ENCODE assay signal across 20 mouse cellular contexts in genomic region chr5:124393726-124394125, GRCm38 (mm10). TPM values are rescaled to one million over a fixed set of nuclear protein-coding genes. Genes with fewer than 3 reads are reported as not detected.
DNase-seq lines count a peak whose midpoint lies in the region; ATAC-seq and TF ChIP-seq lines count a peak whose summit lies in the region.
"Had no signal": no experiment of that assay in that cellular context is flagged by ENCODE, and none has a peak within 500 bp of the region (broad histone marks: within the 10 kb centered on the region; RNA-seq: fewer than 3 reads in every experiment).

No protein-coding gene starts in this region.

- no peak overlapping the region for H3K4me2 ChIP-seq in heart, embryonic 11.5 days
- H3K4me2 ChIP-seq: embryonic facial prominence, embryonic 13.5 days; hindbrain, embryonic 13.5 days had no signal

- H3K27me3 ChIP-seq in heart, embryonic 11.5 days (ENCODE audit: control insufficient read depth, insufficient read depth, low read length), result no peaks in the 10 kb centered on the region
- H3K27me3 ChIP-seq: embryonic facial prominence, embryonic 13.5 days; hindbrain, embryonic 13.5 days had no signal

- ATAC-seq in neutrophil, adult 5-6 weeks (ENCODE audit: extremely low read depth, insufficient number of reproducible peaks, low FRiP score, poor library complexity, severe bottlenecking), result peak; percentile 89
- no peak for ATAC-seq in heart, embryonic 11.5 days (replicated peaks; ENCODE audit: insufficient number of reproducible peaks, low FRiP score, low TSS enrichment)
- ATAC-seq: forebrain, embryonic 14.5 days; intestine, embryonic 16.5 days had no signal

- peak; percentile 87 for DNase-seq in 416B (ENCODE audit: low read depth)
- DNase-seq in induced T-regulatory cell, adult 2 months (ENCODE audit: low read depth), result peak; percentile 68
- DNase-seq in spleen, adult 12 weeks (ENCODE audit: low spot score), result no peak
- DNase-seq: adrenal gland, adult 8-10 months; adrenal gland, postnatal 36 days; cerebellum, adult 11 months; cerebellum, adult 8-10 months; cerebellum, postnatal 25 days; gastrocnemius, adult 2 months; gastrocnemius, postnatal 25 days; heart, adult 11 months; heart, postnatal 10 days; heart, postnatal 4 days had no signal

- H3K9me3 ChIP-seq in heart, embryonic 11.5 days (replicated peaks; ENCODE audit: control insufficient read depth, low read length), result no peaks in the 10 kb centered on the region
- H3K9me3 ChIP-seq: embryonic facial prominence, embryonic 13.5 days; hindbrain, embryonic 13.5 days had no signal

- H3K9ac ChIP-seq in heart, embryonic 11.5 days (ENCODE audit: low read depth, low read length), result no peak overlapping the region
- H3K9ac ChIP-seq: embryonic facial prominence, embryonic 13.5 days; hindbrain, embryonic 13.5 days had no signal

- H3K27ac ChIP-seq in bone marrow macrophage, adult 2 months (ENCODE audit: insufficient read depth, low read depth, low read length), result peak overlapping the region; percentile 15; the same call in 1 of the 2 replicates
- H3K27ac ChIP-seq in heart, embryonic 11.5 days (ENCODE audit: low read depth, low read length), result no peak overlapping the region
- H3K27ac ChIP-seq: embryonic facial prominence, embryonic 13.5 days; gastrocnemius, adult 2 months; hindbrain, embryonic 13.5 days had no signal

- TF ChIP-seq CTCF in bone marrow macrophage, adult 2 months (IDR thresholded peaks at IDR 0.05; ENCODE audit: low read depth, low read length), result no peak

- peaks cover 16% of the 10 kb centered on the region for H3K36me3 ChIP-seq in heart, embryonic 11.5 days (ENCODE audit: control insufficient read depth, insufficient read depth, low read length)

- 84% methylated on average over 7 of the region's 7 CpGs for WGBS in heart, embryonic 11.5 days (ENCODE audit: insufficient replicate concordance)

- peaks cover 3% of the 10 kb centered on the region; the same call in 1 of the 2 replicates for H3K4me1 ChIP-seq in bone marrow macrophage, adult 2 months (ENCODE audit: control insufficient read depth, insufficient read depth, low read length)
- no peaks in the 10 kb centered on the region for H3K4me1 ChIP-seq in heart, embryonic 11.5 days (ENCODE audit: control insufficient read depth, insufficient read depth, low read length)
- H3K4me1 ChIP-seq: hindbrain, embryonic 13.5 days had no signal

- no peak for TF ChIP-seq POLR2A in bone marrow macrophage, adult 2 months (IDR thresholded peaks at IDR 0.05; ENCODE audit: borderline replicate concordance, low read depth, low read length)

- H3K4me3 ChIP-seq in bone marrow macrophage, adult 2 months (ENCODE audit: insufficient read depth, low read length), result no peak overlapping the region
- no peak overlapping the region for H3K4me3 ChIP-seq in heart, embryonic 11.5 days (ENCODE audit: low read depth, low read length)
- H3K4me3 ChIP-seq: embryonic facial prominence, embryonic 13.5 days; gastrocnemius, adult 2 months; hindbrain, embryonic 13.5 days had no signal

RNA-seq across cellular contexts. Expression of gene Cdk2ap1, which starts 30.8 kb away (rescaled TPM):
- 88.0 and 92.2 TPM in 2 replicates for polyA plus RNA-seq in bone marrow macrophage, adult 2 months (2012; ENCODE audit: insufficient read depth, insufficient read length, missing spikeins)
- total RNA-seq in neutrophil, adult 5-6 weeks (2017), result 78.1 and 86.2 TPM in 2 replicates
- 94.3 and 96.8 TPM in 2 replicates for polyA plus RNA-seq in heart, embryonic 11.5 days (2014; fragmentation: Nextera tagmentation; extraction: Ambion mirVana)

RNA-seq across cellular contexts. Expression of gene Sbno1, which starts 32.1 kb away (rescaled TPM):
- 57.5 and 59.2 TPM in 2 replicates for polyA plus RNA-seq in bone marrow macrophage, adult 2 months (2012; ENCODE audit: insufficient read depth, insufficient read length, missing spikeins)
- 306 and 307 TPM in 2 replicates for total RNA-seq in neutrophil, adult 5-6 weeks (2017)
- polyA plus RNA-seq in heart, embryonic 11.5 days (2014; fragmentation: Nextera tagmentation; extraction: Ambion mirVana), result 59.9 and 81.6 TPM in 2 replicates

RNA-seq across cellular contexts. Expression of gene Kmt5a, which starts 46.0 kb away (rescaled TPM):
- 49.2 and 58.6 TPM in 2 replicates for polyA plus RNA-seq in bone marrow macrophage, adult 2 months (2012; ENCODE audit: insufficient read depth, insufficient read length, missing spikeins)
- total RNA-seq in neutrophil, adult 5-6 weeks (2017), result 58.0 and 70.0 TPM in 2 replicates
- 89.5 and 93.9 TPM in 2 replicates for polyA plus RNA-seq in heart, embryonic 11.5 days (2014; fragmentation: Nextera tagmentation; extraction: Ambion mirVana)
